Mouse (Mus musculus): ENCODE measurements around the gene Luzp2. TPM values are rescaled to one million over a fixed set of nuclear protein-coding genes. Genes with fewer than 3 reads are reported as not detected.

The Luzp2 gene
- 19.0 and 22.4 TPM in 2 replicates for polyA plus RNA-seq (2012; rRNA removed)

DNA sequence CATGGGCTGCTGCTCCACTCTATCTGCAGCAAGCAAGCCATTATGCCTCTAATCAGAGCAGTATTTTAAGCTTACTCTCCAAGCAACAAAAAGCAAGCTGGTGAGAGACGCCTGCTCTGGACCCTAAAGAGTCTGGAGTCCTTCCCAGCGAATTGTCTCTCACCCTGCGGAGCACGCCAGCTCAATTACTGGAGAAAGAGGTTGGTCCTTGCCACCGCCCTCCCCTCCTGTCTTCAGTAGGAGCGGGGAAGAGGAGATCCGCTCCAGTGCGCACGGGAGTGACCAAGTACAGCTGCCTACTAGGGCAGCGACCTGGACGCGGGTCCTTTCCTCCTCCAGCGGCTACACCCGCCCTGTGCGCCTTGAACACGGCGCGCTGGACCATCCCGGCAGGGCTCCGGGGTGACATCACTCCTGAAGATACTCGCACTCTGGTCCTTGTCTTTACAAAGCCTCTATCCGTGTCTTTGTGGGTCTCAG lies at the start of gene Luzp2:
TSS of gene Luzp2 (plus strand) at position 127 of the 480 bp plus-strand sequence.

